9 mouse cellular contexts compared by ENCODE assay signal in genomic region chr2:19553821-19554592, GRCm38 (mm10). TPM values are rescaled to one million over a fixed set of nuclear protein-coding genes. Genes with fewer than 3 reads are reported as not detected.
DNase-seq lines count a peak whose midpoint lies in the region; ATAC-seq and TF ChIP-seq lines count a peak whose summit lies in the region.
"Had no signal": no experiment of that assay in that cellular context is flagged by ENCODE, and none has a peak within 500 bp of the region (broad histone marks: within the 10 kb centered on the region; RNA-seq: fewer than 3 reads in every experiment).

4921504E06Rik (minus strand) TSS chr2:19553914.

- no peaks in the 10 kb centered on the region for H3K36me3 ChIP-seq in hindbrain, embryonic 16.5 days (ENCODE audit: control insufficient read depth, insufficient read depth, low read length)

- H3K9me3 ChIP-seq in hindbrain, embryonic 16.5 days (ENCODE audit: control insufficient read depth, low read length), result no peaks in the 10 kb centered on the region

- peak; percentile 66 for DNase-seq in T-cell, adult 2 months (ENCODE audit: low spot score)
- peak; percentile 51 to 72 for DNase-seq in cerebellum, postnatal 25 days
- DNase-seq in gastrocnemius, adult 2 months, result peak; percentile 83
- DNase-seq in left cerebral cortex, adult 11 months (ENCODE audit: low spot score), result peak; percentile 87
- DNase-seq in lung, postnatal 25 days (ENCODE audit: low spot score), result peak; percentile 83
- peak; percentile 8 for DNase-seq in retina, adult 2 months (ENCODE audit: low read depth, low spot score)
- DNase-seq in thymus, postnatal 14 days, result peak; percentile 69

- H3K27me3 ChIP-seq in hindbrain, embryonic 16.5 days (replicated peaks; ENCODE audit: control insufficient read depth, insufficient read depth, low read length), result no peaks in the 10 kb centered on the region

- TF ChIP-seq CTCF in gastrocnemius, adult 2 months (IDR thresholded peaks at IDR 0.05), result no peak

- peak within 1 kb of the TSS; percentile 59 for H3K9ac ChIP-seq in hindbrain, embryonic 16.5 days (ENCODE audit: low read depth, low read length)

- H3K4me3 ChIP-seq in gastrocnemius, adult 2 months, result peak within 1 kb of the TSS; percentile 73
- peak within 1 kb of the TSS; percentile 40 for H3K4me3 ChIP-seq in hindbrain, embryonic 16.5 days (ENCODE audit: low read length)

- H3K27ac ChIP-seq in gastrocnemius, adult 2 months, result peak within 1 kb of the TSS; percentile 91
- H3K27ac ChIP-seq in hindbrain, embryonic 16.5 days (ENCODE audit: low read depth, low read length), result peak within 1 kb of the TSS; percentile 66

- peak; percentile 93 for ATAC-seq in hindbrain, embryonic 16.5 days

- intact Hi-C loops in gastrocnemius, adult 2 months (cut with DNase I), result loop anchor here (2.0 kb wide), 2 partner anchors 47 to 105 kb away; no protein-coding TSS in a partner anchor

- under 1% methylated on average over 26 of the region's 27 CpGs for WGBS in hindbrain, embryonic 16.5 days

- peaks cover 12% of the 10 kb centered on the region for H3K4me1 ChIP-seq in hindbrain, embryonic 16.5 days (ENCODE audit: control insufficient read depth, insufficient read depth, low read depth, low read length)

- peak within 1 kb of the TSS; percentile 75 for H3K4me2 ChIP-seq in hindbrain, embryonic 16.5 days (ENCODE audit: low read length)

RNA-seq across cellular contexts. Expression of gene 4921504E06Rik, which starts in this region (rescaled TPM):
- total RNA-seq in gastrocnemius, adult 2 months (2021), result not detected
- 0.12 and 0.15 TPM in 2 replicates for polyA plus RNA-seq in hindbrain, embryonic 16.5 days (2015; fragmentation: Nextera tagmentation; extraction: Ambion mirVana)
- polyA plus RNA-seq: gonadal fat pad, adult 2 months had no signal

Comparison
In these comparisons a context has a peak if more than half of its experiments do, and no peak if none do; other contexts are left out.
1. Peak in every context shown above with its lines: DNase-seq, ATAC-seq, H3K4me3 ChIP-seq and H3K27ac ChIP-seq.
2. Peak in DNase-seq, H3K4me3 ChIP-seq and H3K27ac ChIP-seq in gastrocnemius, adult 2 months; RNA of the gene not detected or under 1 TPM.
3. Peak in ATAC-seq, H3K4me3 ChIP-seq, H3K27ac ChIP-seq, H3K9ac ChIP-seq and H3K4me2 ChIP-seq in hindbrain, embryonic 16.5 days; RNA of the gene not detected or under 1 TPM.
4. DNase-seq: peak in every context shown above with its lines; median percentile 87 in left cerebral cortex, adult 11 months; 83 in gastrocnemius, adult 2 months; 83 in lung, postnatal 25 days; 69 in thymus, postnatal 14 days; 66 in T-cell, adult 2 months; 62 in cerebellum, postnatal 25 days; 8 in retina, adult 2 months.